Mouse (Mus musculus) liver, adult 2 months (tissue): ENCODE measurements at regions not wholly inside any gene's neighbourhood (a gene's known extent, or its start where the extent isn't known, plus 50 kb on each side); places are given as distances from the start of the nearest gene placed in this dataset.

ENCODE experiments used
- CTCF ChIP-seq: fragments of 200-500 bp; IDR thresholded peaks from 2 replicates; pipeline ENCODE4 v1.5.1; 2011; ENCODE audit warnings: low read depth, low read length, control low read depth
- POLR2A ChIP-seq: fragments of 200-500 bp; IDR thresholded peaks from 2 replicates; pipeline ENCODE4 v1.6.1; 2011; ENCODE audit warnings: low read length, control low read depth; ENCODE audit not compliant: insufficient read depth; ENCODE audit errors: extremely low read depth

DNA sequence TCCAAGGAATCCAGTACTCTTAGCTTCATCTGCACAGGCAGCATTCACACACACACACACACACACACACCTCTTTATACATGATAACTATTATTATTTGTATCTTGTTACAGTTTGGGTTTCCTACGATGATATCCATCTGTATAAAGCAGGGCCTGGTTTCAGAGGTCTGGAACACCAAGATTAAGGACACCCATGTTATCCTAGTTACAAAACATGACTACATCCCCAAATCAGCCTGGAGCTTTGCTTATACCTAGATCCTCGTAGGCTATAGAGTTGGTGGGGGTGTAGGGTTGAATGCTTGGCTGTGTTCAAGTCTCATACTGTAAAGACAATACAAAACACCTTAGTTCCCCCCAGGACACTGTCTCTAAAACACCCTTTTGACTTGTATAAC is 56.0 kb upstream of the Tpm1 start:
- no peak for TF ChIP-seq POLR2A
- no peak for TF ChIP-seq CTCF
